Mouse (Mus musculus): ENCODE data around the gene Fkbp7. TPM values are rescaled to one million over a fixed set of nuclear protein-coding genes. Genes with fewer than 3 reads are reported as not detected.

Gene Fkbp7
- polyA plus RNA-seq, 1 experiment from 2014 or later = 19.2 TPM

- WGBS = 91% methylated on average over 8 of the region's 8 CpGs
- Histone ChIP-seq H3K36me3 (peaks cover 80% of the 10 kb centered on the region), H3K4me1 (replicated peaks) (no peaks in the 10 kb centered on the region), H3K27ac (no peak overlapping the region), H3K9me3 (no peaks in the 10 kb centered on the region), H3K4me3 (no peak overlapping the region), H3K27me3 (ENCODE audit: insufficient read depth, poor library complexity, severe bottlenecking) (no peaks in the 10 kb centered on the region)
- no peak for DNase-seq (ENCODE audit: low spot score)
Measured at GRCm38 (mm10) chr2:76682301-76682700, 9.4 kb upstream of the Fkbp7 start.

GRCm38 (mm10) chr2:76676401-76677226 lies 3.7 kb upstream of the Fkbp7 start:
- H3K9me3 ChIP-seq = no peaks in the 10 kb centered on the region
- H3K27me3 ChIP-seq (ENCODE audit: insufficient read depth, poor library complexity, severe bottlenecking) = no peaks in the 10 kb centered on the region
- peaks cover 24% of the 10 kb centered on the region for H3K36me3 ChIP-seq
- peaks cover 45% of the 10 kb centered on the region for H3K4me1 ChIP-seq (replicated peaks)
- H3K27ac ChIP-seq = peak overlapping the region; percentile 14
- H3K4me3 ChIP-seq = peak overlapping the region; percentile 88
- 75% methylated on average over 13 of the region's 13 CpGs for WGBS
- no peak for DNase-seq (ENCODE audit: low spot score)

GRCm38 (mm10) chr2:76675949-76676348 lies 3.0 kb upstream of the Fkbp7 start:
- Histone ChIP-seq H3K36me3 (peaks cover 20% of the 10 kb centered on the region), H3K9me3 (no peaks in the 10 kb centered on the region), H3K27me3 (ENCODE audit: insufficient read depth, poor library complexity, severe bottlenecking) (no peaks in the 10 kb centered on the region), H3K4me1 (replicated peaks) (peaks cover 46% of the 10 kb centered on the region), H3K4me3 (peak overlapping the region; percentile 88), H3K27ac (peak overlapping the region; percentile 95)
- WGBS = 10% methylated on average over 4 of the region's 4 CpGs
- DNase-seq (ENCODE audit: low spot score) = no peak

- DNase-seq (ENCODE audit: low spot score) = no peak
- Histone ChIP-seq H3K4me3 (peak overlapping the region; percentile 88), H3K36me3 (peaks cover 15% of the 10 kb centered on the region), H3K27ac (peak overlapping the region; percentile 95), H3K9me3 (no peaks in the 10 kb centered on the region), H3K27me3 (ENCODE audit: insufficient read depth, poor library complexity, severe bottlenecking) (no peaks in the 10 kb centered on the region), H3K4me1 (replicated peaks) (peaks cover 46% of the 10 kb centered on the region)
- WGBS = under 1% methylated on average over 44 of the region's 44 CpGs
Measured at GRCm38 (mm10) chr2:76675451-76675850, 2.5 kb upstream of the Fkbp7 start.

- Histone ChIP-seq H3K27ac (peak within 1 kb of the TSS; percentile 95), H3K4me3 (peak within 1 kb of the TSS; percentile 88), H3K4me1 (replicated peaks) (peaks cover 46% of the 10 kb centered on the region), H3K36me3 (peaks cover 9% of the 10 kb centered on the region), H3K27me3 (ENCODE audit: insufficient read depth, poor library complexity, severe bottlenecking) (no peaks in the 10 kb centered on the region), H3K9me3 (no peaks in the 10 kb centered on the region)
- 5% methylated on average over 52 of the region's 52 CpGs for WGBS
- DNase-seq (ENCODE audit: low spot score) = peak; percentile 82
Measured at GRCm38 (mm10) chr2:76674725-76675427, 2.0 kb upstream of the Fkbp7 start, which contains the start of gene Plekha3. Plekha3 (plus strand) TSS chr2:76675281.

GRCm38 (mm10) chr2:76673472-76674081 lies 661 bp upstream of the Fkbp7 start:
- DNase-seq (ENCODE audit: low spot score) = peak; percentile 35
- Histone ChIP-seq H3K27ac (peak overlapping the region; percentile 87), H3K36me3 (peaks cover 7% of the 10 kb centered on the region; the same call in 1 of the 2 replicates), H3K4me3 (peak overlapping the region; percentile 48), H3K4me1 (replicated peaks) (peaks cover 46% of the 10 kb centered on the region), H3K9me3 (no peaks in the 10 kb centered on the region), H3K27me3 (ENCODE audit: insufficient read depth, poor library complexity, severe bottlenecking) (no peaks in the 10 kb centered on the region)
- WGBS = 32% methylated on average over 7 of the region's 7 CpGs

GRCm38 (mm10) chr2:76672134-76672745 lies 676 bp downstream of the Fkbp7 start:
- 48% methylated on average over 9 of the region's 9 CpGs for WGBS
- Histone ChIP-seq H3K27me3 (ENCODE audit: insufficient read depth, poor library complexity, severe bottlenecking) (no peaks in the 10 kb centered on the region), H3K4me1 (replicated peaks) (peaks cover 46% of the 10 kb centered on the region), H3K27ac (peak overlapping the region; percentile 87), H3K36me3 (0 out of 2 replicates have a peak, but pooled peaks cover 3% of the 10 kb centered on the region), H3K4me3 (peak overlapping the region; percentile 48), H3K9me3 (no peaks in the 10 kb centered on the region)
- no peak for DNase-seq (ENCODE audit: low spot score)

GRCm38 (mm10) chr2:76671641-76672040 lies 1.3 kb downstream of the Fkbp7 start:
- Histone ChIP-seq H3K27ac (peak overlapping the region; percentile 87), H3K4me1 (replicated peaks) (peaks cover 42% of the 10 kb centered on the region), H3K27me3 (ENCODE audit: insufficient read depth, poor library complexity, severe bottlenecking) (no peaks in the 10 kb centered on the region), H3K36me3 (0 out of 2 replicates have a peak, but pooled peaks cover 3% of the 10 kb centered on the region), H3K9me3 (no peaks in the 10 kb centered on the region), H3K4me3 (peak overlapping the region; percentile 48)
- no peak for DNase-seq (ENCODE audit: low spot score)
- 90% methylated on average over 6 of the region's 6 CpGs for WGBS

- Histone ChIP-seq H3K4me3 (no peak overlapping the region), H3K36me3 (peaks cover 35% of the 10 kb centered on the region), H3K9me3 (no peaks in the 10 kb centered on the region), H3K27ac (no peak overlapping the region), H3K4me1 (replicated peaks) (peaks cover 7% of the 10 kb centered on the region), H3K27me3 (ENCODE audit: insufficient read depth, poor library complexity, severe bottlenecking) (no peaks in the 10 kb centered on the region)
- no peak for DNase-seq (ENCODE audit: low spot score)
- 92% methylated on average over 5 of the region's 5 CpGs for WGBS
Measured at GRCm38 (mm10) chr2:76667200-76667599, 5.7 kb downstream of the Fkbp7 start.

GRCm38 (mm10) chr2:76665531-76665930 lies 7.4 kb downstream of the Fkbp7 start:
- Histone ChIP-seq H3K4me1 (replicated peaks) (no peaks in the 10 kb centered on the region), H3K27ac (no peak overlapping the region), H3K27me3 (ENCODE audit: insufficient read depth, poor library complexity, severe bottlenecking) (no peaks in the 10 kb centered on the region), H3K36me3 (peaks cover 41% of the 10 kb centered on the region), H3K4me3 (no peak overlapping the region), H3K9me3 (no peaks in the 10 kb centered on the region)
- 93% methylated on average over 7 of the region's 7 CpGs for WGBS
- DNase-seq (ENCODE audit: low spot score) = no peak

- H3K9me3 ChIP-seq = no peaks in the 10 kb centered on the region
- H3K4me3 ChIP-seq = no peak overlapping the region
- DNase-seq (ENCODE audit: low spot score) = no peak
- H3K27me3 ChIP-seq (ENCODE audit: insufficient read depth, poor library complexity, severe bottlenecking) = no peaks in the 10 kb centered on the region
- 61% methylated on average over 8 of the region's 8 CpGs for WGBS
- H3K36me3 ChIP-seq = peaks cover 26% of the 10 kb centered on the region
- no peak overlapping the region for H3K27ac ChIP-seq
- H3K4me1 ChIP-seq (replicated peaks) = 0 out of 2 replicates have a peak, but pooled peaks cover 3% of the 10 kb centered on the region
Measured at GRCm38 (mm10) chr2:76659419-76659818, 13.5 kb downstream of the Fkbp7 start.

- WGBS = 82% methylated on average over 13 of the region's 13 CpGs
- no peaks in the 10 kb centered on the region for H3K9me3 ChIP-seq
- H3K27ac ChIP-seq = no peak overlapping the region
Measured at GRCm38 (mm10) chr2:76658551-76658950, 14.4 kb downstream of the Fkbp7 start.

More at GRCm38 (mm10) chr2:76658551-76658950, 14.4 kb downstream of the Fkbp7 start:
- H3K4me1 ChIP-seq (replicated peaks) = 0 out of 2 replicates have a peak, but pooled peaks cover 7% of the 10 kb centered on the region
- no peaks in the 10 kb centered on the region for H3K27me3 ChIP-seq (ENCODE audit: insufficient read depth, poor library complexity, severe bottlenecking)
- DNase-seq (ENCODE audit: low spot score) = no peak
- H3K4me3 ChIP-seq = no peak overlapping the region
- H3K36me3 ChIP-seq = peaks cover 18% of the 10 kb centered on the region

All from hindbrain, embryonic 10.5 days (tissue).